Mouse (Mus musculus) kidney, postnatal 25 days (tissue): ENCODE measurements around the gene Tcl1.
A peak's percentile ranks its signal among the peaks of the same experiment; 100 is the strongest.
"Not testable (repeated sequence)": the region's sequence is repeated elsewhere in the genome, so short reads cannot be mapped to it uniquely, and the experiment has no call there.

ENCODE experiments used
- DNase-seq, 2 experiments: peaks; one replicate each; pipeline ENCODE4 v3.0.0; 2021; ENCODE audit warnings: mixed read lengths in 2 of 2

The Tcl1 gene

GRCm38 (mm10) chr12:105176044-105176443, 46.5 kb downstream of the Tcl1 start, which contains the start of gene Tcl1b5:
Gene Tcl1b5 (plus strand): TSS chr12:105176344.
- DNase-seq = not testable (repeated sequence)

GRCm38 (mm10) chr12:105174318-105174717, 48.3 kb downstream of the Tcl1 start:
- DNase-seq = peak; percentile 39 to 65

GRCm38 (mm10) chr12:105173366-105173765, 49.2 kb downstream of the Tcl1 start:
- no peak for DNase-seq
